Mouse (Mus musculus) MEL (cell line): ENCODE measurements around the gene Retnlb.

Experiments used
- CHD1 ChIP-seq: IDR thresholded peaks from 2 replicates; pipeline ENCODE4 v1.6.1; 2012; ENCODE audit warnings: low read depth, mild to moderate bottlenecking, inconsistent platforms, low read length, improper control_type of control experiment
- POLR2A ChIP-seq, 2 experiments: IDR thresholded peaks; 2 replicates each; pipeline ENCODE4 v1.6.1; 2011 to 2012; ENCODE audit warnings: low read length in 2 of 2, mild to moderate bottlenecking in 2 of 2, control low read depth in 1 of 2, improper control_type of control experiment in 1 of 2, low read depth in 1 of 2, moderate library complexity in 1 of 2; ENCODE audit not compliant: control insufficient read depth in 1 of 2, insufficient read depth in 1 of 2, poor library complexity in 1 of 2
- SIN3A ChIP-seq: IDR thresholded peaks from 2 replicates; pipeline ENCODE4 v1.6.1; 2012; ENCODE audit warnings: low read length, improper control_type of control experiment, inconsistent platforms
- ZNF384 ChIP-seq: IDR thresholded peaks from 2 replicates; pipeline ENCODE4 v1.6.1; 2012; ENCODE audit warnings: low read depth, mild to moderate bottlenecking, inconsistent platforms, low read length, improper control_type of control experiment

DNA sequence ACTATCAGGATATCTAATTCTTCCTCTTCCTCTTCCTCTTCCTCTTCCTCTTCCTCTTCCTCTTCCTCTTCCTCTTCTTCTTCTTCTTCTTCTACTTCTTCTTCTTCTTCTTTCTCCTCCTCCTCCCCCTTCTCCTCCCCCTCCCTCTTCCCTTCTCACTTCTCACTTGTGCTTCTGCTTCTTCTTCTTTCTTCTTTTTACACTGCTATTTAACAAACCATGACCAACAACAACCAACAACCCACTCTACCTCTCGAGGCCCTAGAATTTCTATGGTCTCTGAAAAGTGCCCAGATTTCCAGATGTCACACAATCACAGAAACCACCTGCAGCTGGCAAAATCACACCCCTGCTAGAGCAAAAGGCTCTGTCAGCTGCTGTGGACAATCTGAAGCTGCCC is 11.0 kb downstream of the Retnlb start:
- TF ChIP-seq POLR2A (IDR thresholded peaks at IDR 0.05; ENCODE audit: control insufficient read depth in 1 of 2, insufficient read depth in 1 of 2, low read depth in 1 of 2, low read length in 2 of 2, poor library complexity in 1 of 2) = no peak
- no peak for TF ChIP-seq ZNF384
- no peak for TF ChIP-seq CHD1
- no peak for TF ChIP-seq SIN3A
